Mouse (Mus musculus) CD4-positive, CD25-positive, alpha-beta regulatory T cell, adult 4 months (primary cell): ENCODE results near the gene Nav1. TPM values are rescaled to one million over a fixed set of nuclear protein-coding genes. Genes with fewer than 3 reads are reported as not detected.
"Not testable (repeated sequence)": the region's sequence is repeated elsewhere in the genome, so short reads cannot be mapped to it uniquely, and the experiment has no call there.

Experiments
- ATAC-seq: one replicate; pipeline ENCODE4 v1.8.0; 2017
- polyA plus RNA-seq, 2 experiments: library from polyadenylated mRNA; unstranded; fragments of 100-300 nt; shearing (Covaris generic); gene quantifications; one replicate each; pipeline ENCODE4 v1.2.1; 2017

Gene Nav1
- polyA plus RNA-seq, 2 experiments from 2014 or later, result 0.29 to 0.98 TPM

- ATAC-seq, result no peak
Observed at GRCm38 (mm10) chr1:135514913-135515632, 92.0 kb downstream of the Nav1 start.

GRCm38 (mm10) chr1:135514046-135514445 is 93.0 kb downstream of the Nav1 start:
- ATAC-seq, result no peak

- no peak for ATAC-seq
Observed at GRCm38 (mm10) chr1:135513464-135513863, 93.6 kb downstream of the Nav1 start.

- ATAC-seq, result no peak
Observed at GRCm38 (mm10) chr1:135510346-135510977, 96.6 kb downstream of the Nav1 start.

- ATAC-seq, result no peak
Observed at GRCm38 (mm10) chr1:135509145-135510084, 97.7 kb downstream of the Nav1 start.

GRCm38 (mm10) chr1:135508349-135508634 is 98.8 kb downstream of the Nav1 start:
- ATAC-seq, result no peak

- no peak for ATAC-seq
Observed at GRCm38 (mm10) chr1:135507572-135508348, 99.3 kb downstream of the Nav1 start.

- ATAC-seq, result no peak
Observed at GRCm38 (mm10) chr1:135505499-135505898, 101.6 kb downstream of the Nav1 start.

- no peak for ATAC-seq
Observed at GRCm38 (mm10) chr1:135503436-135503835, 103.7 kb downstream of the Nav1 start.

GRCm38 (mm10) chr1:135502750-135503149 is 104.3 kb downstream of the Nav1 start:
- ATAC-seq, result no peak

- no peak for ATAC-seq
Observed at GRCm38 (mm10) chr1:135502135-135502534, 105.0 kb downstream of the Nav1 start.

- ATAC-seq, result no peak
Observed at GRCm38 (mm10) chr1:135498455-135499358, 108.4 kb downstream of the Nav1 start.

GRCm38 (mm10) chr1:135495048-135495447 is 112.0 kb downstream of the Nav1 start:
- no peak for ATAC-seq

GRCm38 (mm10) chr1:135493862-135494261 is 113.2 kb downstream of the Nav1 start:
- ATAC-seq, result no peak

- ATAC-seq, result no peak
Observed at GRCm38 (mm10) chr1:135492406-135492805, 114.7 kb downstream of the Nav1 start.

- ATAC-seq, result no peak
Observed at GRCm38 (mm10) chr1:135490931-135491666, 116.0 kb downstream of the Nav1 start.

GRCm38 (mm10) chr1:135488879-135489278 is 118.2 kb downstream of the Nav1 start:
- ATAC-seq, result no peak

- no peak for ATAC-seq
Observed at GRCm38 (mm10) chr1:135485179-135485578, 121.9 kb downstream of the Nav1 start.

GRCm38 (mm10) chr1:135484503-135485051 is 122.5 kb downstream of the Nav1 start:
- ATAC-seq, result not testable (repeated sequence)

- no peak for ATAC-seq
Observed at GRCm38 (mm10) chr1:135483971-135484370, 123.1 kb downstream of the Nav1 start.
